Mouse (Mus musculus) forebrain, embryonic 12.5 days (tissue): ENCODE data around the gene Atp5j2. TPM values are rescaled to one million over a fixed set of nuclear protein-coding genes. Genes with fewer than 3 reads are reported as not detected.

ENCODE experiments used
- ATAC-seq: fragments of 200-750 bp; cut with Nextera tagmentation; 2 replicates; pipeline ENCODE4 v1.8.0; 2017; ENCODE audit warnings: moderate TSS enrichment; ENCODE audit not compliant: low FRiP score
- H3K27ac ChIP-seq: fragments of 300-500 bp; sonication (generic); 2 replicates; pipeline ENCODE4 v1.5.1; 2016; ENCODE audit warnings: mild to moderate bottlenecking
- H3K27me3 ChIP-seq: fragments of 300-500 bp; sonication (generic); 2 replicates; pipeline ENCODE4 v1.6.1; 2016; ENCODE audit warnings: mild to moderate bottlenecking
- H3K36me3 ChIP-seq: fragments of 300-500 bp; sonication (generic); replicated peaks from 2 replicates; pipeline ENCODE4 v1.6.1; 2016; ENCODE audit warnings: mild to moderate bottlenecking
- H3K4me1 ChIP-seq: fragments of 300-500 bp; sonication (generic); 2 replicates; pipeline ENCODE4 v1.6.1; 2016
- H3K4me2 ChIP-seq: fragments of 300-500 bp; sonication (generic); 2 replicates; pipeline ENCODE4 v1.6.1; 2016; ENCODE audit warnings: mild to moderate bottlenecking, moderate library complexity
- H3K4me3 ChIP-seq: fragments of 300-500 bp; sonication (generic); replicated peaks from 2 replicates; pipeline ENCODE4 v1.5.1; 2016; ENCODE audit warnings: mild to moderate bottlenecking
- H3K9ac ChIP-seq: fragments of 300-500 bp; sonication (generic); 2 replicates; pipeline ENCODE4 v1.6.1; 2016; ENCODE audit warnings: mild to moderate bottlenecking
- H3K9me3 ChIP-seq: fragments of 300-500 bp; sonication (generic); 2 replicates; pipeline ENCODE4 v1.6.1; 2016
- WGBS: fragments of 180-500 bp; shearing (Covaris S2); methylation state at CpG from one replicate; pipeline ENCODE4 v1.1.7; 2016; 5-methylcytosine and 5-hydroxymethylcytosine counted together
- polyA plus RNA-seq: library from polyadenylated mRNA; unstranded; fragments of >200 nt; fragmentation: Nextera tagmentation; extraction: Ambion mirVana; gene quantifications from 2 replicates; pipeline ENCODE4 v1.2.1, GENCODE M21; 2016

The Atp5j2 gene
- polyA plus RNA-seq, 1 experiment from 2014 or later = 541 TPM

- Histone ChIP-seq H3K9ac (peak overlapping the region; percentile 96), H3K9me3 (no peaks in the 10 kb centered on the region), H3K27me3 (no peaks in the 10 kb centered on the region), H3K4me2 (peak overlapping the region; percentile 73), H3K36me3 (peaks cover 39% of the 10 kb centered on the region), H3K4me1 (peaks cover 12% of the 10 kb centered on the region), H3K4me3 (peak overlapping the region; percentile 88), H3K27ac (peak overlapping the region; percentile 82)
- 1% methylated on average over 41 of the region's 41 CpGs for WGBS
- ATAC-seq = peak; percentile 92
These were observed 725 bp downstream of the Atp5j2 start for GRCm38 (mm10) chr5:145190875-145191798.

- H3K9me3 ChIP-seq = no peaks in the 10 kb centered on the region
- ATAC-seq = no peak
- peak overlapping the region; percentile 96 for H3K9ac ChIP-seq
- H3K4me1 ChIP-seq = peaks cover 12% of the 10 kb centered on the region
- H3K4me2 ChIP-seq = peak overlapping the region; percentile 73
- 59% methylated on average over 5 of the region's 5 CpGs for WGBS
- peak overlapping the region; percentile 88 for H3K4me3 ChIP-seq
- H3K36me3 ChIP-seq = peaks cover 40% of the 10 kb centered on the region
- H3K27me3 ChIP-seq = no peaks in the 10 kb centered on the region
- H3K27ac ChIP-seq = no peak overlapping the region
These were observed 1.5 kb downstream of the Atp5j2 start for GRCm38 (mm10) chr5:145190373-145190772.

- ATAC-seq = no peak
- no peak overlapping the region for H3K4me2 ChIP-seq
- H3K36me3 ChIP-seq = peaks cover 39% of the 10 kb centered on the region
These were observed 2.4 kb downstream of the Atp5j2 start for GRCm38 (mm10) chr5:145189416-145189815.

GRCm38 (mm10) chr5:145185244-145185643 lies 6.6 kb downstream of the Atp5j2 start:
- Histone ChIP-seq H3K9ac (no peak overlapping the region), H3K4me2 (no peak overlapping the region), H3K36me3 (peaks cover 73% of the 10 kb centered on the region), H3K4me1 (peaks cover 8% of the 10 kb centered on the region), H3K27me3 (no peaks in the 10 kb centered on the region), H3K27ac (no peak overlapping the region), H3K9me3 (no peaks in the 10 kb centered on the region), H3K4me3 (no peak overlapping the region)
- ATAC-seq = no peak
- WGBS = 93% methylated on average over 2 of the region's 2 CpGs

More at GRCm38 (mm10) chr5:145189416-145189815, 2.4 kb downstream of the Atp5j2 start:
- no peak overlapping the region for H3K27ac ChIP-seq
- H3K9ac ChIP-seq = no peak overlapping the region
- WGBS = 95% methylated on average over 6 of the region's 6 CpGs
- no peaks in the 10 kb centered on the region for H3K27me3 ChIP-seq
- peaks cover 12% of the 10 kb centered on the region for H3K4me1 ChIP-seq
- no peak overlapping the region for H3K4me3 ChIP-seq
- H3K9me3 ChIP-seq = no peaks in the 10 kb centered on the region

- H3K4me1 ChIP-seq = no peaks in the 10 kb centered on the region
- no peak for ATAC-seq
- H3K4me3 ChIP-seq = no peak overlapping the region
- no peak overlapping the region for H3K9ac ChIP-seq
- 90% methylated on average over 18 of the region's 18 CpGs for WGBS
- no peaks in the 10 kb centered on the region for H3K9me3 ChIP-seq
- peaks cover 98% of the 10 kb centered on the region for H3K36me3 ChIP-seq
- no peak overlapping the region for H3K4me2 ChIP-seq
- no peak overlapping the region for H3K27ac ChIP-seq
- no peaks in the 10 kb centered on the region for H3K27me3 ChIP-seq
These were observed 13.3 kb downstream of the Atp5j2 start for GRCm38 (mm10) chr5:145178461-145178980.

- 0% methylated on average over 28 of the region's 28 CpGs for WGBS
- peaks cover 33% of the 10 kb centered on the region for H3K36me3 ChIP-seq
- H3K4me2 ChIP-seq = peak overlapping the region; percentile 92
- H3K4me3 ChIP-seq = peak overlapping the region; percentile 76
- peak; percentile 71 for ATAC-seq
- H3K27me3 ChIP-seq = no peaks in the 10 kb centered on the region
- H3K4me1 ChIP-seq = peaks cover 28% of the 10 kb centered on the region
- no peaks in the 10 kb centered on the region for H3K9me3 ChIP-seq
- H3K27ac ChIP-seq = peak overlapping the region; percentile 79
- peak overlapping the region; percentile 93 for H3K9ac ChIP-seq
These were observed 24.6 kb downstream of the Atp5j2 start for GRCm38 (mm10) chr5:145167306-145167661.

- peaks cover 32% of the 10 kb centered on the region for H3K36me3 ChIP-seq
- under 1% methylated on average over 51 of the region's 51 CpGs for WGBS
- peak; percentile 95 for ATAC-seq
These were observed 25.1 kb downstream of the Atp5j2 start, which contains the start of the genes Ptcd1 and Cpsf4 for GRCm38 (mm10) chr5:145166536-145167305. Ptcd1 (minus strand) TSS chr5:145167108. Cpsf4 (plus strand) TSS chr5:145167213.

GRCm38 (mm10) chr5:145165184-145165583 lies 26.7 kb downstream of the Atp5j2 start:
- 89% methylated on average over 15 of the region's 15 CpGs for WGBS
- ATAC-seq = no peak
- no peaks in the 10 kb centered on the region for H3K27me3 ChIP-seq
- H3K4me3 ChIP-seq = no peak overlapping the region
- H3K4me2 ChIP-seq = no peak overlapping the region
- H3K27ac ChIP-seq = no peak overlapping the region
- H3K9me3 ChIP-seq = no peaks in the 10 kb centered on the region
- H3K36me3 ChIP-seq = peaks cover 37% of the 10 kb centered on the region
- no peak overlapping the region for H3K9ac ChIP-seq
- peaks cover 28% of the 10 kb centered on the region for H3K4me1 ChIP-seq

More at GRCm38 (mm10) chr5:145166536-145167305, 25.1 kb downstream of the Atp5j2 start, which contains the start of the genes Ptcd1 and Cpsf4:
- peak within 1 kb of the TSS; percentile 76 for H3K4me3 ChIP-seq
- peaks cover 28% of the 10 kb centered on the region for H3K4me1 ChIP-seq
- peak within 1 kb of the TSS; percentile 93 for H3K9ac ChIP-seq
- H3K4me2 ChIP-seq = peak within 1 kb of the TSS; percentile 92
- H3K27ac ChIP-seq = peak within 1 kb of the TSS; percentile 82
- no peaks in the 10 kb centered on the region for H3K27me3 ChIP-seq
- H3K9me3 ChIP-seq = no peaks in the 10 kb centered on the region

GRCm38 (mm10) chr5:145164710-145165109 lies 27.2 kb downstream of the Atp5j2 start:
- H3K36me3 ChIP-seq = peaks cover 41% of the 10 kb centered on the region
- 82% methylated on average over 3 of the region's 3 CpGs for WGBS
- no peaks in the 10 kb centered on the region for H3K9me3 ChIP-seq
- peaks cover 28% of the 10 kb centered on the region for H3K4me1 ChIP-seq
- H3K27ac ChIP-seq = no peak overlapping the region
- no peak for ATAC-seq
- no peak overlapping the region for H3K4me3 ChIP-seq
- no peak overlapping the region for H3K4me2 ChIP-seq
- H3K9ac ChIP-seq = no peak overlapping the region
- no peaks in the 10 kb centered on the region for H3K27me3 ChIP-seq

- no peak overlapping the region for H3K9ac ChIP-seq
- no peaks in the 10 kb centered on the region for H3K9me3 ChIP-seq
- peaks cover 10% of the 10 kb centered on the region for H3K4me1 ChIP-seq
- peaks cover 68% of the 10 kb centered on the region for H3K36me3 ChIP-seq
- no peaks in the 10 kb centered on the region for H3K27me3 ChIP-seq
- WGBS = 93% methylated on average over 14 of the region's 14 CpGs
- H3K27ac ChIP-seq = no peak overlapping the region
- ATAC-seq = no peak
- H3K4me3 ChIP-seq = no peak overlapping the region
- H3K4me2 ChIP-seq = no peak overlapping the region
These were observed 30.5 kb downstream of the Atp5j2 start for GRCm38 (mm10) chr5:145161361-145161760.

GRCm38 (mm10) chr5:145152690-145153089 lies 39.2 kb downstream of the Atp5j2 start:
- 93% methylated on average over 5 of the region's 5 CpGs for WGBS
- no peak for ATAC-seq

GRCm38 (mm10) chr5:145149294-145149693 lies 42.6 kb downstream of the Atp5j2 start:
- no peaks in the 10 kb centered on the region for H3K9me3 ChIP-seq
- H3K36me3 ChIP-seq = peaks cover 99% of the 10 kb centered on the region
- H3K27me3 ChIP-seq = no peaks in the 10 kb centered on the region
- no peak overlapping the region for H3K9ac ChIP-seq
- H3K27ac ChIP-seq = no peak overlapping the region
- H3K4me3 ChIP-seq = no peak overlapping the region
- H3K4me2 ChIP-seq = no peak overlapping the region
- WGBS = 95% methylated on average over 6 of the region's 6 CpGs
- H3K4me1 ChIP-seq = no peaks in the 10 kb centered on the region
- no peak for ATAC-seq

More at GRCm38 (mm10) chr5:145152690-145153089, 39.2 kb downstream of the Atp5j2 start:
- Histone ChIP-seq H3K4me1 (no peaks in the 10 kb centered on the region), H3K9me3 (no peaks in the 10 kb centered on the region), H3K9ac (no peak overlapping the region), H3K4me3 (no peak overlapping the region), H3K27me3 (no peaks in the 10 kb centered on the region), H3K36me3 (peaks cover 88% of the 10 kb centered on the region), H3K4me2 (no peak overlapping the region), H3K27ac (no peak overlapping the region)
